Mouse (Mus musculus) c-Kit-positive CD71-positive TER-119-negative erythroid progenitor cells, embryonic 14.5 days (primary cell): ENCODE measurements at regions not wholly inside any gene's neighbourhood (a gene's known extent, or its start where the extent isn't known, plus 50 kb on each side); places are given as distances from the start of the nearest gene placed in this dataset.

ENCODE experiments used
- DNase-seq: peaks from one replicate; pipeline ENCODE4 v3.0.0-alpha.2; 2013; ENCODE audit warnings: low read depth

GRCm38 (mm10) chr8:89273276-89273675 is 229.3 kb upstream of the Sall1 start:
- DNase-seq = no peak

GRCm38 (mm10) chr8:89272381-89272815 is 228.4 kb upstream of the Sall1 start:
- no peak for DNase-seq

GRCm38 (mm10) chr8:89271381-89272355 is 227.7 kb upstream of the Sall1 start:
- no peak for DNase-seq

- no peak for DNase-seq
Observed at GRCm38 (mm10) chr8:89270001-89270400, 226.0 kb upstream of the Sall1 start.

- DNase-seq = no peak
Observed at GRCm38 (mm10) chr8:89261163-89261812, 217.3 kb upstream of the Sall1 start.

GRCm38 (mm10) chr8:89259881-89260280 is 215.9 kb upstream of the Sall1 start:
- no peak for DNase-seq

GRCm38 (mm10) chr8:89246342-89246741 is 202.4 kb upstream of the Sall1 start:
- DNase-seq = no peak

GRCm38 (mm10) chr8:89245131-89245751 is 201.3 kb upstream of the Sall1 start:
- no peak for DNase-seq

- DNase-seq = no peak
Observed at GRCm38 (mm10) chr8:89241686-89242085, 197.7 kb upstream of the Sall1 start.

- DNase-seq = no peak
Observed at GRCm38 (mm10) chr8:89239626-89240025, 195.7 kb upstream of the Sall1 start.

- DNase-seq = no peak
Observed at GRCm38 (mm10) chr8:89234041-89234440, 190.1 kb upstream of the Sall1 start.

- no peak for DNase-seq
Observed at GRCm38 (mm10) chr8:89232318-89232717, 188.4 kb upstream of the Sall1 start.

- DNase-seq = no peak
Observed at GRCm38 (mm10) chr8:89229144-89229543, 185.2 kb upstream of the Sall1 start.

- DNase-seq = no peak
Observed at GRCm38 (mm10) chr8:89220870-89221269, 176.9 kb upstream of the Sall1 start.

- DNase-seq = no peak
Observed at GRCm38 (mm10) chr8:89220381-89220780, 176.4 kb upstream of the Sall1 start.

GRCm38 (mm10) chr8:89219156-89219555 is 175.2 kb upstream of the Sall1 start:
- DNase-seq = no peak

GRCm38 (mm10) chr8:89217689-89218088 is 173.7 kb upstream of the Sall1 start:
- DNase-seq = no peak

- DNase-seq = no peak
Observed at GRCm38 (mm10) chr8:89211931-89212330, 168.0 kb upstream of the Sall1 start.

GRCm38 (mm10) chr8:89210684-89211083 is 166.7 kb upstream of the Sall1 start:
- DNase-seq = no peak

GRCm38 (mm10) chr8:89207891-89208290 is 163.9 kb upstream of the Sall1 start:
- DNase-seq = no peak

- DNase-seq = no peak
Observed at GRCm38 (mm10) chr8:89202484-89203096, 158.6 kb upstream of the Sall1 start.

GRCm38 (mm10) chr8:89200301-89200700 is 156.3 kb upstream of the Sall1 start:
- no peak for DNase-seq
